Mouse (Mus musculus) midbrain, embryonic 16.5 days (tissue): ENCODE data around the gene Cox19. TPM values are rescaled to one million over a fixed set of nuclear protein-coding genes. Genes with fewer than 3 reads are reported as not detected.

Source experiments
- ATAC-seq: fragments of 200-750 bp; cut with Nextera tagmentation; 2 replicates; pipeline ENCODE4 v1.8.0; 2017; ENCODE audit warnings: moderate TSS enrichment
- H3K27ac ChIP-seq: fragments of 300-500 bp; sonication (generic); 2 replicates; pipeline ENCODE4 v1.5.1; 2014; ENCODE audit warnings: mild to moderate bottlenecking, low read length, mixed read lengths
- H3K27me3 ChIP-seq: fragments of 300-500 bp; sonication (generic); 2 replicates; pipeline ENCODE4 v1.6.1; 2014; ENCODE audit warnings: low read depth, low read length, mixed read lengths; ENCODE audit not compliant: control insufficient read depth, insufficient read depth
- H3K36me3 ChIP-seq: fragments of 300-500 bp; sonication (generic); 2 replicates; pipeline ENCODE4 v1.6.1; 2014; ENCODE audit warnings: mild to moderate bottlenecking, low read length, moderate library complexity, mixed read lengths; ENCODE audit not compliant: control insufficient read depth, insufficient read depth
- H3K4me1 ChIP-seq: fragments of 300-500 bp; sonication (generic); 2 replicates; pipeline ENCODE4 v1.6.1; 2014; ENCODE audit warnings: mild to moderate bottlenecking, low read length, mixed read lengths; ENCODE audit not compliant: control insufficient read depth, insufficient read depth
- H3K4me2 ChIP-seq: fragments of 300-500 bp; sonication (generic); 2 replicates; pipeline ENCODE4 v1.6.1; 2014; ENCODE audit warnings: mild to moderate bottlenecking, low read length, mixed read lengths
- H3K4me3 ChIP-seq: fragments of 300-500 bp; sonication (generic); 2 replicates; pipeline ENCODE4 v1.5.1; 2014; ENCODE audit warnings: low read depth, mild to moderate bottlenecking, low read length, moderate library complexity, mixed read lengths
- H3K9ac ChIP-seq: fragments of 300-500 bp; sonication (generic); 2 replicates; pipeline ENCODE4 v1.6.1; 2014; ENCODE audit warnings: low read depth, low read length, mixed read lengths
- H3K9me3 ChIP-seq: fragments of 300-500 bp; sonication (generic); replicated peaks from 2 replicates; pipeline ENCODE4 v1.6.1; 2014; ENCODE audit warnings: mild to moderate bottlenecking, low read length, mixed read lengths; ENCODE audit not compliant: control insufficient read depth, poor library complexity, severe bottlenecking
- WGBS: fragments of 180-500 bp; shearing (Covaris S2); extraction: QIAGEN DNeasy Blood & Tissue Kit; methylation state at CpG from one replicate; pipeline ENCODE4 v1.1.7; 2014; 5-methylcytosine and 5-hydroxymethylcytosine counted together
- polyA plus RNA-seq: library from polyadenylated mRNA; unstranded; fragments of >200 nt; fragmentation: Nextera tagmentation; extraction: Ambion mirVana; gene quantifications from 2 replicates; pipeline ENCODE4 v1.2.1, GENCODE M21; 2015

The Cox19 gene
- polyA plus RNA-seq, 1 experiment from 2014 or later, result 102 TPM

- Histone ChIP-seq H3K4me1 (no peaks in the 10 kb centered on the region), H3K4me2 (no peak overlapping the region), H3K4me3 (no peak overlapping the region), H3K9ac (no peak overlapping the region), H3K36me3 (peaks cover 11% of the 10 kb centered on the region; the same call in 1 of the 2 replicates), H3K27me3 (no peaks in the 10 kb centered on the region; the same call in 1 of the 2 replicates), H3K27ac (no peak overlapping the region), H3K9me3 (no peaks in the 10 kb centered on the region)
- 87% methylated on average over 8 of the region's 8 CpGs for WGBS
- no peak for ATAC-seq
Measured at GRCm38 (mm10) chr5:139332590-139333272, 18.5 kb downstream of the Cox19 start.

GRCm38 (mm10) chr5:139331742-139332141, 19.5 kb downstream of the Cox19 start:
- Histone ChIP-seq H3K4me3 (no peak overlapping the region), H3K9me3 (no peaks in the 10 kb centered on the region), H3K27ac (no peak overlapping the region), H3K27me3 (no peaks in the 10 kb centered on the region; the same call in 1 of the 2 replicates), H3K36me3 (peaks cover 6% of the 10 kb centered on the region; the same call in 1 of the 2 replicates), H3K4me1 (no peaks in the 10 kb centered on the region), H3K9ac (no peak overlapping the region), H3K4me2 (no peak overlapping the region)
- WGBS, result 19% methylated on average over 8 of the region's 8 CpGs
- no peak for ATAC-seq

GRCm38 (mm10) chr5:139330766-139331165, 20.5 kb downstream of the Cox19 start:
- ATAC-seq, result no peak
- Histone ChIP-seq H3K4me1 (peaks cover 1% of the 10 kb centered on the region; the same call in 1 of the 2 replicates), H3K9me3 (no peaks in the 10 kb centered on the region), H3K27me3 (peaks cover 2% of the 10 kb centered on the region; the same call in 1 of the 2 replicates), H3K36me3 (peaks cover 3% of the 10 kb centered on the region; the same call in 1 of the 2 replicates), H3K4me3 (no peak overlapping the region), H3K27ac (no peak overlapping the region), H3K4me2 (no peak overlapping the region), H3K9ac (no peak overlapping the region)
- 70% methylated on average over 7 of the region's 7 CpGs for WGBS

- no peaks in the 10 kb centered on the region for H3K9me3 ChIP-seq
- H3K36me3 ChIP-seq, result no peaks in the 10 kb centered on the region
- no peak overlapping the region for H3K4me3 ChIP-seq
- H3K4me2 ChIP-seq, result no peak overlapping the region
- 81% methylated on average over 7 of the region's 7 CpGs for WGBS
- no peak overlapping the region for H3K9ac ChIP-seq
- H3K4me1 ChIP-seq, result peaks cover 15% of the 10 kb centered on the region
- no peak overlapping the region for H3K27ac ChIP-seq
- ATAC-seq, result no peak
- H3K27me3 ChIP-seq, result peaks cover 8% of the 10 kb centered on the region; the same call in 1 of the 2 replicates
Measured at GRCm38 (mm10) chr5:139327634-139328020, 23.6 kb downstream of the Cox19 start.

GRCm38 (mm10) chr5:139326986-139327633, 24.1 kb downstream of the Cox19 start:
- Histone ChIP-seq H3K4me1 (peaks cover 15% of the 10 kb centered on the region), H3K27me3 (peaks cover 8% of the 10 kb centered on the region; the same call in 1 of the 2 replicates), H3K9me3 (no peaks in the 10 kb centered on the region), H3K4me2 (no peak overlapping the region), H3K4me3 (no peak overlapping the region), H3K36me3 (no peaks in the 10 kb centered on the region), H3K9ac (no peak overlapping the region), H3K27ac (no peak overlapping the region)
- ATAC-seq, result no peak
- 76% methylated on average over 7 of the region's 7 CpGs for WGBS

GRCm38 (mm10) chr5:139326111-139326696, 25.0 kb downstream of the Cox19 start:
- no peak overlapping the region for H3K4me3 ChIP-seq
- H3K4me1 ChIP-seq, result peaks cover 15% of the 10 kb centered on the region
- H3K4me2 ChIP-seq, result peak overlapping the region; percentile 69
- no peak overlapping the region for H3K9ac ChIP-seq
- 60% methylated on average over 13 of the region's 13 CpGs for WGBS
- H3K27ac ChIP-seq, result peak overlapping the region; percentile 78; the same call in 1 of the 2 replicates
- no peaks in the 10 kb centered on the region for H3K36me3 ChIP-seq
- no peak for ATAC-seq
- H3K27me3 ChIP-seq, result peaks cover 8% of the 10 kb centered on the region; the same call in 1 of the 2 replicates
- no peaks in the 10 kb centered on the region for H3K9me3 ChIP-seq

- Histone ChIP-seq H3K27me3 (peaks cover 8% of the 10 kb centered on the region; the same call in 1 of the 2 replicates), H3K36me3 (no peaks in the 10 kb centered on the region), H3K4me1 (peaks cover 15% of the 10 kb centered on the region), H3K9me3 (no peaks in the 10 kb centered on the region), H3K4me3 (peak within 1 kb of the TSS; percentile 80), H3K27ac (peak within 1 kb of the TSS; percentile 78), H3K4me2 (peak within 1 kb of the TSS; percentile 69), H3K9ac (peak within 1 kb of the TSS; percentile 91)
- 2% methylated on average over 55 of the region's 61 CpGs for WGBS
- peak; percentile 82 for ATAC-seq
Measured at GRCm38 (mm10) chr5:139325395-139325966, 25.7 kb downstream of the Cox19 start, which contains the start of gene Adap1. Gene Adap1, minus strand, starts transcription at chr5:139325622.

GRCm38 (mm10) chr5:139324691-139325394, 26.4 kb downstream of the Cox19 start:
- H3K4me1 ChIP-seq, result peaks cover 15% of the 10 kb centered on the region
- peaks cover 8% of the 10 kb centered on the region; the same call in 1 of the 2 replicates for H3K27me3 ChIP-seq
- H3K9ac ChIP-seq, result peak overlapping the region; percentile 91
- H3K36me3 ChIP-seq, result no peaks in the 10 kb centered on the region
- peak overlapping the region; percentile 69 for H3K4me2 ChIP-seq
- WGBS, result 2% methylated on average over 57 of the region's 62 CpGs
- H3K4me3 ChIP-seq, result peak overlapping the region; percentile 80
- no peaks in the 10 kb centered on the region for H3K9me3 ChIP-seq
- peak; percentile 55 for ATAC-seq
- peak overlapping the region; percentile 78 for H3K27ac ChIP-seq
